Mouse (Mus musculus) neural tube, embryonic 14.5 days (tissue): Measurements from ENCODE around the gene Cysrt1. TPM values are rescaled to one million over a fixed set of nuclear protein-coding genes. Genes with fewer than 3 reads are reported as not detected.

Experiments
- ATAC-seq: fragments of 200-750 bp; cut with Nextera tagmentation; 2 replicates; pipeline ENCODE4 v1.8.0; 2017; ENCODE audit warnings: low read depth, mild to moderate bottlenecking, moderate TSS enrichment, moderate library complexity
- H3K27ac ChIP-seq: fragments of 300-500 bp; sonication (generic); 2 replicates; pipeline ENCODE4 v1.5.1; 2014; ENCODE audit warnings: low read depth, mild to moderate bottlenecking, control low read depth, low read length, moderate library complexity, mixed read lengths
- H3K27me3 ChIP-seq: fragments of 300-500 bp; sonication (generic); 2 replicates; pipeline ENCODE4 v1.6.1; 2014; ENCODE audit warnings: low read length; ENCODE audit not compliant: control insufficient read depth, insufficient read depth
- H3K36me3 ChIP-seq: fragments of 300-500 bp; sonication (generic); 2 replicates; pipeline ENCODE4 v1.6.1; 2014; ENCODE audit warnings: low read length, mixed read lengths; ENCODE audit not compliant: control insufficient read depth, insufficient read depth
- H3K4me1 ChIP-seq: fragments of 300-500 bp; sonication (generic); 2 replicates; pipeline ENCODE4 v1.6.1; 2014; ENCODE audit warnings: low read length; ENCODE audit not compliant: control insufficient read depth, insufficient read depth
- H3K4me2 ChIP-seq: fragments of 300-500 bp; sonication (generic); 2 replicates; pipeline ENCODE4 v1.6.1; 2014; ENCODE audit warnings: mild to moderate bottlenecking, low read depth, low read length, control low read depth
- H3K4me3 ChIP-seq: fragments of 300-500 bp; sonication (generic); 2 replicates; pipeline ENCODE4 v1.5.1; 2014; ENCODE audit warnings: low read depth, low read length, control low read depth, mixed read lengths
- H3K9ac ChIP-seq: fragments of 300-500 bp; sonication (generic); replicated peaks from 2 replicates; pipeline ENCODE4 v1.6.1; 2014; ENCODE audit warnings: low read depth, mild to moderate bottlenecking, control low read depth, low read length, mixed read lengths
- H3K9me3 ChIP-seq: fragments of 300-500 bp; sonication (generic); 2 replicates; pipeline ENCODE4 v1.6.1; 2016; ENCODE audit warnings: low read length; ENCODE audit not compliant: control insufficient read depth
- WGBS: fragments of 180-500 bp; shearing (Covaris S2); extraction: QIAGEN DNeasy Blood & Tissue Kit; methylation state at CpG from one replicate; pipeline ENCODE4 v1.1.7; 2014; 5-methylcytosine and 5-hydroxymethylcytosine counted together
- polyA plus RNA-seq: library from polyadenylated mRNA; unstranded; fragments of >200 nt; fragmentation: Nextera tagmentation; extraction: Ambion mirVana; gene quantifications from 2 replicates; pipeline ENCODE4 v1.2.1, GENCODE M21; 2014

Cysrt1 gene
- polyA plus RNA-seq, 1 experiment from 2014 or later: 0.33 TPM

DNA sequence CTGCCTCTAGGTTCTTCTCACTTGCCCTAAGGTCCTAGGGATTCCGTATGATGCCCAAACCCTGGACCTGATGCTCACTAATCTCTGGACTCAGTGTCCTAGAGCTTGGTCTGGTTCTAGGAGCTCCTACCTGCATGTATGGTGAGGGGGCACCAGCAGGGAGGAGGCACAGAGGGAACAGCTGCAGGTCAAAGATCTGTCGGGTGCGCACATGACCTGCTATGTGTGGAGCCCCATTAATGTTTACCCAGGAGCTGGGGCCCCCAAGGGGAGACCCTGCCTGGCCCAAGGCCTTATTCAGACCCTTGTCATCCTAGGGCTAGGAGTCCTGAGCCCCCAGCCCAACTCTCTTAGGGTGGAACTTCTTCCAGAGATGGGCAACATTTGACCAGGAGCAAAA is 8.2 kb downstream of the Cysrt1 start, which contains the start of gene Slc34a3:
Slc34a3 (minus strand) TSS at position 315 of the 400 bp plus-strand sequence.
- H3K9me3 ChIP-seq: no peaks in the 10 kb centered on the region

DNA sequence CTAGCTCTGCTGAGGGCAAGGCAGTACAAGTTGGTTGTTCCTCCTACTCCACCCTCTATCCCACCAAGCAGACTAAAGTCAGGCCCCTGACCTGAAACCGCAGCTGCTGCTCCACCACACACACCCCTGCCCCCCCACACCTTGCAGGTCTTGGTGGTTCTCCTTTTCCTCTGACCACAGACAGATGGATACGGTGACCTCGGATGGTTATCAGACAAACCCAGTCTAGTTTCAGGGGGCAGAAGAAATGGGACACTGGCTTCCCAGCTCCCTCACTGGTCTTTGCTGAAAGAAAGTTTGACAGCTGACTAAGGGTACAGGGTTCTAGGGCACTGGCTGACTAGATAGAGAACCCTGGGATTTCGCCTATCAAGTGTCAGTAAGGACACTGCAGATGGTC is 8.8 kb downstream of the Cysrt1 start:
- no peak overlapping the region for H3K9ac ChIP-seq
- H3K27ac ChIP-seq: no peak overlapping the region
- no peaks in the 10 kb centered on the region for H3K4me1 ChIP-seq
- WGBS: 85% methylated on average over 4 of the region's 4 CpGs
- no peaks in the 10 kb centered on the region for H3K27me3 ChIP-seq
- ATAC-seq: no peak
- no peaks in the 10 kb centered on the region for H3K36me3 ChIP-seq
- no peaks in the 10 kb centered on the region for H3K9me3 ChIP-seq
- H3K4me3 ChIP-seq: no peak overlapping the region
- no peak overlapping the region for H3K4me2 ChIP-seq

More for the DNA sequence above, 8.2 kb downstream of the Cysrt1 start, which contains the start of gene Slc34a3:
- no peak within 1 kb of the TSS for H3K4me3 ChIP-seq
- H3K27me3 ChIP-seq: no peaks in the 10 kb centered on the region
- no peaks in the 10 kb centered on the region for H3K36me3 ChIP-seq
- 87% methylated on average over 3 of the region's 3 CpGs for WGBS
- no peak for ATAC-seq
- no peak within 1 kb of the TSS for H3K27ac ChIP-seq
- no peaks in the 10 kb centered on the region for H3K4me1 ChIP-seq
- H3K4me2 ChIP-seq: no peak within 1 kb of the TSS
- H3K9ac ChIP-seq: no peak within 1 kb of the TSS

DNA sequence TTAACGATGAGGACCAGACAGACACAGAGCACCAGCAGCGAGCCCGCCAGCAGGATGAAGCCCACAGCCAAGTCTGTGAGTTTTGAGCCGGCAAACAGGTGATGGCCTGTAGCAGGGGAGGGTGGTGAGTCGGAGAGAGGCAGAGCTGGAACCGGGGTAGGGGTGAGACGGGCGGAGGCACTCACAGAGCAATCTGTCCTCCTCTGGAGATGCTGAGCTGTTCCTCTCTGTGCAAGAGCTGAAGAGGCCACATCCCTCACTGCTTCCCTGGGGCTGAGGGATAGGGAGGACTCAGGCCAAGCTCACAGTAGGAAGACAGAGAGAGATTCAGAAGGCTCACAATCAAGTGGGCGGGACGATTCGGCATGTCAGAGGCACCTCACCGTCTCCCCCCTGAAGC is 11.2 kb downstream of the Cysrt1 start:
- H3K9me3 ChIP-seq: no peaks in the 10 kb centered on the region
- no peak overlapping the region for H3K9ac ChIP-seq
- no peak for ATAC-seq
- H3K36me3 ChIP-seq: no peaks in the 10 kb centered on the region
- H3K27ac ChIP-seq: no peak overlapping the region
- no peaks in the 10 kb centered on the region for H3K27me3 ChIP-seq
- H3K4me1 ChIP-seq: no peaks in the 10 kb centered on the region
- no peak overlapping the region for H3K4me3 ChIP-seq
- WGBS: 63% methylated on average over 12 of the region's 12 CpGs
- H3K4me2 ChIP-seq: no peak overlapping the region

DNA sequence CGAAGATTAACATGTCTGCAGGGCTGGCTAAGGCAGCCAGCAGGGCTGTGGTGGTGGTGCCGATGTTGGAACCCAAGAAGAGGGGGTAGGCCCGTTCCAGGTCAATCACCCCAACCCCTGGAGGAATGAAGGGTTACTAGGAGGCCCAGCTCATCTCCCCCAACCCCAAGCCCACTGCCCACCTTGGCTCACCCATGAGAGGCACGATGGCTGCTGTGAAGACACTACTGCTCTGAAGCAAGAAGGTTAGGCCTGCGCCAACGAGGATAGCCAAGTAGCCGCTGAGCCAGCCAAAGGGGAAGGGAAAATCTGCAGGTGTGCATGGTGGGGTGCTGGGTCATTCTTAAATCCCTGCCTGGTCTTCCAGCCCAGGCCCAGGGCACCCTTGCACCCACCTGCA is 11.7 kb downstream of the Cysrt1 start:
- H3K36me3 ChIP-seq: no peaks in the 10 kb centered on the region
- no peak for ATAC-seq
- no peaks in the 10 kb centered on the region for H3K27me3 ChIP-seq
- no peak overlapping the region for H3K27ac ChIP-seq
- no peak overlapping the region for H3K4me3 ChIP-seq
- H3K4me2 ChIP-seq: no peak overlapping the region
- WGBS: 84% methylated on average over 7 of the region's 7 CpGs
- H3K9me3 ChIP-seq: no peaks in the 10 kb centered on the region
- no peaks in the 10 kb centered on the region for H3K4me1 ChIP-seq
- H3K9ac ChIP-seq: no peak overlapping the region

DNA sequence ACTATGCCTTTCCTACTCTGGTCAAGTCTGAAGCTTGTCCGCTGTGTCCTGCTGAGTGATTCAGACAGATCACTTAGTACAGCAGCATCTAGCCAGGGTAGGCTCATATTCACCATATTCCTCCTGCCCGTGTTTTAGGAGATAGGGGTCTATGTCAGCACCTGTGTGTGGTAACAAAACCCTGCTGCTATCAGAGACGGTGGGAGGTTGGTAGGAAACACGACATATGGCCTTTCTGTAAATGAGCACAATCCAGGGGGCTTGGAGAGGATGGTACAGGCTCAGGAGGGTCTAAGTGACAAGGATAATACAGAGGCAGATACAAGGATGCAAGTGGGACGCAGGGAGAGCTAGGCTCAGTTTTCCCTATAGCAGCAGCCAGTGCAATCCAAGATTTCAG is 12.7 kb downstream of the Cysrt1 start:
- H3K4me1 ChIP-seq: no peaks in the 10 kb centered on the region
- H3K4me2 ChIP-seq: no peak overlapping the region
- no peaks in the 10 kb centered on the region for H3K36me3 ChIP-seq
- no peaks in the 10 kb centered on the region for H3K27me3 ChIP-seq
- no peak overlapping the region for H3K27ac ChIP-seq
- no peak for ATAC-seq
- no peak overlapping the region for H3K4me3 ChIP-seq
- no peaks in the 10 kb centered on the region for H3K9me3 ChIP-seq
- 87% methylated on average over 5 of the region's 5 CpGs for WGBS
- H3K9ac ChIP-seq: no peak overlapping the region

DNA sequence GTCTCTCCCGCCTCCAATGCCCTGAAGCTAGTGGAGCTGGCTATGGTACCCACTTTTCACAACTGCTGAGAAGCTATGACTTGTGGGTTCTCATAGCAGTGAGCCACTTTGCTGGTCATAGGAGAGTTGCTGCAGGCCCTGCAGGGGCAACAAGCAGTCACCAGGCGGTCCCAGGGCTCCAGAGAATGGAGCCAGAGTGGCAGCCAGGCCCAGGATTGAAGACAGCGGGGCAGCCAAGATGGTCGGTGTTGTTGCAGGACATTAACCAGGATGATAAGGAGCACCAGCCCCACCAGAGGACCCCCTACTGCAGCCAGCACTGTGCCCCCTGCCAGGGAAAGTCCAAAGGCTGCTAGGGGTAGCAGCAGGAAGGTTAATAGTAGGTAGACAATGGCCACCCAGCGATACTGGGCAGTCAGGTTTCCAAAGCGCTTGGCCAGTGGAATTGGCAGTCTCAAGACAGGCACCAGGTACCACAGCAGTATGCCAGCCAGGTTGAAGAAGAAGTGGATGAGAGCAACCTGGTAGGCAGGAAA is 13.2 kb downstream of the Cysrt1 start:
- no peak overlapping the region for H3K4me3 ChIP-seq
- no peak overlapping the region for H3K27ac ChIP-seq
- no peaks in the 10 kb centered on the region for H3K4me1 ChIP-seq
- no peaks in the 10 kb centered on the region for H3K36me3 ChIP-seq
- H3K9me3 ChIP-seq: no peaks in the 10 kb centered on the region
- H3K9ac ChIP-seq: no peak overlapping the region
- ATAC-seq: no peak
- no peaks in the 10 kb centered on the region for H3K27me3 ChIP-seq
- WGBS: 71% methylated on average over 6 of the region's 6 CpGs
- peak overlapping the region; percentile 31; the same call in 1 of the 2 replicates for H3K4me2 ChIP-seq

DNA sequence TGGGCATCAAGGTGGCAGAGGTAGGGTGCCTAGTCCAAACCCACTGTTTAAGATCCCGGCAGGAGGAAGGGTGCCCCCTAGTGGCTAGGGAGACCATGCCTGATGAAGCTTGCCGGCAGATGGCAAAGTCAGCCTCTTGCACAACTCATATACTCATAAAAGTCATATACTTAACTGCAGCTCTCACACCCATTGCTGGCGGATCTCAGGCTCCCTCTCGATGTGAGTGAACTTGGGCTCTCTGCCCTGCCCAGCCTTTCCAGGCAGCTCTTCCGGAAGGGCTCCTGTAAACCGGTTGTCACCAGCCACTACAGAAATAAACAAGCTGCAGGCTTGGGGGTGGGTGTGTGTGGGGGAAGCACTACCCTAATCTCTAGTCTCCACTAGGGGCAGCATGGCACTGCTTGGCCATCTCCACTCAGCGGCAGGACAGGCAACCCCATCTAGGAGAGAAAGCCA is 13.8 kb downstream of the Cysrt1 start:
- no peaks in the 10 kb centered on the region for H3K36me3 ChIP-seq
- peak overlapping the region; percentile 31 for H3K4me2 ChIP-seq
- H3K27ac ChIP-seq: peak overlapping the region; percentile 34; the same call in 1 of the 2 replicates
- no peaks in the 10 kb centered on the region for H3K9me3 ChIP-seq
- ATAC-seq: no peak
- no peak overlapping the region; the same call in 1 of the 2 replicates for H3K9ac ChIP-seq
- WGBS: 1% methylated on average over 7 of the region's 7 CpGs
- H3K27me3 ChIP-seq: no peaks in the 10 kb centered on the region
- H3K4me1 ChIP-seq: peaks cover 4% of the 10 kb centered on the region; the same call in 1 of the 2 replicates
- H3K4me3 ChIP-seq: no peak overlapping the region; the same call in 1 of the 2 replicates

DNA sequence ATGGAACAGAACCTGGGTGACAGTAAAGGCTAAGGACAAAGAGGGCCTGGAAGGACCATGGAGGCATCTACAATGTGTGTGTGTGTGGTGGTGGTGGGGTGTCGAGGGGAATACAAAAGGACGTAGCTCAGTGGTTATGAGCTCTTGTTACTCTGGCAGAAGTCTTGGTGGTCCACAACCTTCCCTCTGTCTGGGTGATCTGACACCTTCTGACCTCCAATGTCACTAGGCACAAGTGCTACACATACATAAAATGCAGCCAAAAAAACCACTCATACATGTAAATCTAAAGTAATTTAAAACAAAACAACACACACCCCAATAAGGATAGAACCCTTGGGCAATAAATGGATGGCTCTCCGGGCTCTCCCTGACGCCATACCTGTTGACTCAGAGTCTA is 14.8 kb downstream of the Cysrt1 start:
- H3K27ac ChIP-seq: no peak overlapping the region
- 87% methylated on average over 4 of the region's 4 CpGs for WGBS
- no peak for ATAC-seq

DNA sequence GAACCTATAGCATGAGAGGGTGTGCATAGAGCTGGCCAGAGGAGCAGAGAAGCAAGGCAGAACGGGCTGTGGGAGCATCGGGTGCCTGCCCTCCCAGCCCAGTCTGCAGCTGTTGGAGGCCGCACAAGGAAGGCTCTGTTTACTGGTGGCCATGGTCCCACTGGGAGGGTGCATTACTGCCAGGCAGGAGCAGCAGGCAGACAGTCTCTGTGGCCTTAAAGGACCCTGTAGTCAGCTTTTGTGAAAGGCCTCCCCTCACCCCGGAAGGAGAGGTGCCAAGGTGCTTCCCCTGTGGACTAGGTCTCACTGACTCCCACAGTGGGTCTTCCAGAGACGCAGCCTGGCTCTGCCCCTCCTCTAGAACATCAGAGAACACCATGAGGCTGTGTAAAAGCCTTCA is 15.4 kb downstream of the Cysrt1 start:
- 83% methylated on average over 5 of the region's 5 CpGs for WGBS
- H3K27me3 ChIP-seq: no peaks in the 10 kb centered on the region

More for the DNA sequence above, 14.8 kb downstream of the Cysrt1 start:
- Histone ChIP-seq H3K9me3 (no peaks in the 10 kb centered on the region), H3K4me2 (no peak overlapping the region), H3K27me3 (no peaks in the 10 kb centered on the region), H3K4me3 (no peak overlapping the region), H3K4me1 (peaks cover 7% of the 10 kb centered on the region; the same call in 1 of the 2 replicates), H3K36me3 (no peaks in the 10 kb centered on the region), H3K9ac (no peak overlapping the region)

More for the DNA sequence above, 15.4 kb downstream of the Cysrt1 start:
- Histone ChIP-seq H3K4me1 (peaks cover 7% of the 10 kb centered on the region; the same call in 1 of the 2 replicates), H3K36me3 (no peaks in the 10 kb centered on the region), H3K4me3 (no peak overlapping the region), H3K9ac (no peak overlapping the region), H3K27ac (no peak overlapping the region), H3K4me2 (no peak overlapping the region), H3K9me3 (no peaks in the 10 kb centered on the region)
- no peak for ATAC-seq
